ENCODE assay signal across 8 mouse cellular contexts in genomic region chr9:111057544-111058370, GRCm38 (mm10). TPM values are rescaled to one million over a fixed set of nuclear protein-coding genes. Genes with fewer than 3 reads are reported as not detected.
DNase-seq lines count a peak whose midpoint lies in the region; ATAC-seq and TF ChIP-seq lines count a peak whose summit lies in the region.
"Had no signal": no experiment of that assay in that cellular context is flagged by ENCODE, and none has a peak within 500 bp of the region (broad histone marks: within the 10 kb centered on the region; RNA-seq: fewer than 3 reads in every experiment).

No protein-coding gene starts in this region.

- TF ChIP-seq CTCF in bone marrow macrophage, adult 2 months (IDR thresholded peaks at IDR 0.05; ENCODE audit: low read depth, low read length) = no peak
- TF ChIP-seq CTCF in heart, postnatal 0 days (IDR thresholded peaks at IDR 0.05; ENCODE audit: low read depth) = no peak

- 0 out of 2 replicates have a peak, but pooled peaks cover 4% of the 10 kb centered on the region for H3K27me3 ChIP-seq in limb, embryonic 12.5 days
- H3K27me3 ChIP-seq in limb, embryonic 10.5 days (ENCODE audit: low read depth, poor library complexity, severe bottlenecking) = no peaks in the 10 kb centered on the region
- H3K27me3 ChIP-seq in heart, postnatal 0 days (ENCODE audit: control insufficient read depth, insufficient read depth, low read length) = no peaks in the 10 kb centered on the region
- no peaks in the 10 kb centered on the region for H3K27me3 ChIP-seq in neural tube, embryonic 13.5 days
- H3K27me3 ChIP-seq: forebrain, embryonic 13.5 days had no signal

- no peak overlapping the region for H3K27ac ChIP-seq in limb, embryonic 12.5 days
- no peak overlapping the region for H3K27ac ChIP-seq in limb, embryonic 10.5 days
- H3K27ac ChIP-seq in bone marrow macrophage, adult 2 months (ENCODE audit: insufficient read depth, low read depth, low read length) = no peak overlapping the region; the same call in 1 of the 2 replicates
- H3K27ac ChIP-seq in heart, postnatal 0 days (ENCODE audit: low read depth) = peak overlapping the region; percentile 69
- H3K27ac ChIP-seq in neural tube, embryonic 13.5 days (replicated peaks) = no peak overlapping the region
- H3K27ac ChIP-seq: forebrain, embryonic 13.5 days had no signal

- no peaks in the 10 kb centered on the region for H3K36me3 ChIP-seq in limb, embryonic 12.5 days
- no peaks in the 10 kb centered on the region for H3K36me3 ChIP-seq in limb, embryonic 10.5 days
- H3K36me3 ChIP-seq in heart, postnatal 0 days (replicated peaks; ENCODE audit: control insufficient read depth, insufficient read depth, low read length) = no peaks in the 10 kb centered on the region
- H3K36me3 ChIP-seq in neural tube, embryonic 13.5 days = no peaks in the 10 kb centered on the region

- peak overlapping the region; percentile 60 for H3K4me2 ChIP-seq in limb, embryonic 12.5 days
- H3K4me2 ChIP-seq in heart, postnatal 0 days (ENCODE audit: low read depth, low read length) = peak overlapping the region; percentile 85
- peak overlapping the region; percentile 46; the same call in 1 of the 2 replicates for H3K4me2 ChIP-seq in neural tube, embryonic 13.5 days

- no peaks in the 10 kb centered on the region for H3K9me3 ChIP-seq in limb, embryonic 12.5 days
- no peaks in the 10 kb centered on the region for H3K9me3 ChIP-seq in limb, embryonic 10.5 days (replicated peaks)
- H3K9me3 ChIP-seq in heart, postnatal 0 days (replicated peaks; ENCODE audit: control insufficient read depth, low read length) = no peaks in the 10 kb centered on the region
- H3K9me3 ChIP-seq in neural tube, embryonic 13.5 days = no peaks in the 10 kb centered on the region
- H3K9me3 ChIP-seq: forebrain, embryonic 13.5 days had no signal

- no peak for ATAC-seq in limb, embryonic 12.5 days (ENCODE audit: insufficient number of reproducible peaks, insufficient read depth, low FRiP score, low TSS enrichment, low read depth)
- peak; percentile 39; the same call in 1 of the 2 replicates for ATAC-seq in heart, postnatal 0 days (ENCODE audit: insufficient read depth, low read depth)
- ATAC-seq in neural tube, embryonic 13.5 days (ENCODE audit: low read depth) = no peak
- ATAC-seq: forebrain, embryonic 13.5 days had no signal

- no peak overlapping the region for H3K9ac ChIP-seq in limb, embryonic 12.5 days (replicated peaks)
- H3K9ac ChIP-seq in heart, postnatal 0 days (replicated peaks; ENCODE audit: low read depth, low read length) = peak overlapping the region; percentile 52; the same call in 1 of the 2 replicates
- H3K9ac ChIP-seq in neural tube, embryonic 13.5 days = no peak overlapping the region
- H3K9ac ChIP-seq: forebrain, embryonic 13.5 days had no signal

- H3K4me1 ChIP-seq in limb, embryonic 12.5 days (replicated peaks) = peaks cover 23% of the 10 kb centered on the region
- H3K4me1 ChIP-seq in limb, embryonic 10.5 days = peaks cover 25% of the 10 kb centered on the region
- peaks cover 31% of the 10 kb centered on the region for H3K4me1 ChIP-seq in bone marrow macrophage, adult 2 months (ENCODE audit: control insufficient read depth, insufficient read depth, low read length)
- peaks cover 22% of the 10 kb centered on the region; the same call in 1 of the 2 replicates for H3K4me1 ChIP-seq in heart, postnatal 0 days (ENCODE audit: control insufficient read depth, insufficient read depth)
- no peaks in the 10 kb centered on the region for H3K4me1 ChIP-seq in neural tube, embryonic 13.5 days (replicated peaks)
- H3K4me1 ChIP-seq: forebrain, embryonic 13.5 days had no signal

- H3K4me3 ChIP-seq in limb, embryonic 12.5 days (replicated peaks) = no peak overlapping the region
- no peak overlapping the region; the same call in 1 of the 2 replicates for H3K4me3 ChIP-seq in limb, embryonic 10.5 days
- peak overlapping the region; percentile 79 for H3K4me3 ChIP-seq in bone marrow macrophage, adult 2 months (ENCODE audit: insufficient read depth, low read length)
- H3K4me3 ChIP-seq in heart, postnatal 0 days (ENCODE audit: low read depth, low read length) = peak overlapping the region; percentile 55
- H3K4me3 ChIP-seq in neural tube, embryonic 13.5 days = no peak overlapping the region
- H3K4me3 ChIP-seq: forebrain, embryonic 13.5 days had no signal

- TF ChIP-seq EP300 in heart, postnatal 0 days (IDR thresholded peaks at IDR 0.05; ENCODE audit: low read depth) = no peak

- DNase-seq in limb, embryonic 10.5 days (ENCODE audit: low spot score) = no peak
- DNase-seq in heart, postnatal 0 days (ENCODE audit: low spot score) = no peak
- no peak for DNase-seq in thymus, postnatal 0 days (ENCODE audit: low spot score)
- no peak for DNase-seq in adrenal gland, adult 18-20 months (ENCODE audit: low spot score in 2 of 2)

- 63% methylated on average over 14 of the region's 14 CpGs for WGBS in limb, embryonic 12.5 days
- 66% methylated on average over 14 of the region's 14 CpGs for WGBS in limb, embryonic 10.5 days
- 43% methylated on average over 14 of the region's 14 CpGs for WGBS in heart, postnatal 0 days
- WGBS in neural tube, embryonic 13.5 days = 72% methylated on average over 14 of the region's 14 CpGs

- no peak for TF ChIP-seq POLR2A in bone marrow macrophage, adult 2 months (IDR thresholded peaks at IDR 0.05; ENCODE audit: borderline replicate concordance, low read depth, low read length)

RNA-seq across cellular contexts. Expression of gene Ccrl2, which starts 0.4 kb away (rescaled TPM):
- 0.49 and 0.92 TPM in 2 replicates for polyA plus RNA-seq in limb, embryonic 12.5 days (2016; fragmentation: Nextera tagmentation; extraction: Ambion mirVana)
- 0.41 and 0.54 TPM in 2 replicates for polyA plus RNA-seq in limb, embryonic 10.5 days (2016; fragmentation: Nextera tagmentation; extraction: Ambion mirVana)
- polyA plus RNA-seq in bone marrow macrophage, adult 2 months (2012; ENCODE audit: insufficient read depth, insufficient read length, missing spikeins) = 5.8 and 7.2 TPM in 2 replicates
- total RNA-seq in heart, postnatal 0 days (2014; rRNA removed; ENCODE audit: low replicate concordance) = 7.6 and 8.5 TPM in 2 replicates
- polyA plus RNA-seq in heart, postnatal 0 days (2015; fragmentation: Nextera tagmentation; extraction: Ambion mirVana) = 9.9 and 11.6 TPM in 2 replicates
- polyA plus RNA-seq in neural tube, embryonic 13.5 days (2015; fragmentation: Nextera tagmentation; extraction: Ambion mirVana) = 1.0 and 1.2 TPM in 2 replicates
- 1.6 and 2.5 TPM in 2 replicates for polyA plus RNA-seq in thymus, postnatal 0 days (2015; fragmentation: Nextera tagmentation; extraction: Ambion mirVana)
- 10 to 100 TPM in 1 of 2 experiments, 1 to 10 TPM in 1; 9.3 to 10.2 TPM for total RNA-seq in adrenal gland, adult 18-20 months (2021)

RNA-seq across cellular contexts. Expression of gene Ltf, which starts 38.7 kb away (rescaled TPM):
- 0.45 and 0.84 TPM in 2 replicates for polyA plus RNA-seq in limb, embryonic 12.5 days (2016; fragmentation: Nextera tagmentation; extraction: Ambion mirVana)
- polyA plus RNA-seq in limb, embryonic 10.5 days (2016; fragmentation: Nextera tagmentation; extraction: Ambion mirVana) = not detected in 2 replicates
- polyA plus RNA-seq in bone marrow macrophage, adult 2 months (2012; ENCODE audit: insufficient read depth, insufficient read length, missing spikeins) = 2.7 and 3.6 TPM in 2 replicates
- total RNA-seq in heart, postnatal 0 days (2014; rRNA removed; ENCODE audit: low replicate concordance) = 3.3 and 25.2 TPM in 2 replicates
- polyA plus RNA-seq in heart, postnatal 0 days (2015; fragmentation: Nextera tagmentation; extraction: Ambion mirVana) = 0.72 and 1.5 TPM in 2 replicates
- polyA plus RNA-seq in neural tube, embryonic 13.5 days (2015; fragmentation: Nextera tagmentation; extraction: Ambion mirVana) = 0.80 and 1.1 TPM in 2 replicates
- 2.4 and 8.0 TPM in 2 replicates for polyA plus RNA-seq in thymus, postnatal 0 days (2015; fragmentation: Nextera tagmentation; extraction: Ambion mirVana)
- 1 to 10 TPM; 1.2 to 1.7 TPM for total RNA-seq in adrenal gland, adult 18-20 months (2021)
- polyA plus RNA-seq: forebrain, embryonic 13.5 days had no signal

RNA-seq across cellular contexts. Expression of gene Lrrfip2, which starts 59.6 kb away (rescaled TPM):
- 45.0 and 45.9 TPM in 2 replicates for polyA plus RNA-seq in limb, embryonic 12.5 days (2016; fragmentation: Nextera tagmentation; extraction: Ambion mirVana)
- polyA plus RNA-seq in limb, embryonic 10.5 days (2016; fragmentation: Nextera tagmentation; extraction: Ambion mirVana) = 38.2 and 39.7 TPM in 2 replicates
- 67.7 and 71.5 TPM in 2 replicates for polyA plus RNA-seq in bone marrow macrophage, adult 2 months (2012; ENCODE audit: insufficient read depth, insufficient read length, missing spikeins)
- 82.4 and 86.6 TPM in 2 replicates for total RNA-seq in heart, postnatal 0 days (2014; rRNA removed; ENCODE audit: low replicate concordance)
- 62.6 and 73.9 TPM in 2 replicates for polyA plus RNA-seq in heart, postnatal 0 days (2015; fragmentation: Nextera tagmentation; extraction: Ambion mirVana)
- 44.9 and 47.7 TPM in 2 replicates for polyA plus RNA-seq in neural tube, embryonic 13.5 days (2015; fragmentation: Nextera tagmentation; extraction: Ambion mirVana)
- 24.8 and 26.6 TPM in 2 replicates for polyA plus RNA-seq in thymus, postnatal 0 days (2015; fragmentation: Nextera tagmentation; extraction: Ambion mirVana)
- 10 to 100 TPM; 48.8 to 58.4 TPM for total RNA-seq in adrenal gland, adult 18-20 months (2021)

Comparison
In these comparisons a context has a peak if more than half of its experiments do, and no peak if none do; other contexts are left out.
1. H3K4me3 ChIP-seq: peak in bone marrow macrophage, adult 2 months (single experiment) and heart, postnatal 0 days (single experiment); none in limb, embryonic 12.5 days (single experiment), limb, embryonic 10.5 days (single experiment) and neural tube, embryonic 13.5 days (single experiment).
2. Peak in every context shown above with its lines, with median percentiles within 50 percentile points of each other: H3K4me2 ChIP-seq.